Mouse (Mus musculus) CD4-positive, CD25-positive, alpha-beta regulatory T cell, adult 4 months (primary cell): Measurements from ENCODE around the gene Larp7. TPM values are rescaled to one million over a fixed set of nuclear protein-coding genes. Genes with fewer than 3 reads are reported as not detected.

Experiments used
- ATAC-seq: one replicate; pipeline ENCODE4 v1.8.0; 2017
- polyA plus RNA-seq, 2 experiments: library from polyadenylated mRNA; unstranded; fragments of 100-300 nt; shearing (Covaris generic); gene quantifications; one replicate each; pipeline ENCODE4 v1.2.1; 2017

Gene Larp7
- polyA plus RNA-seq, 2 experiments from 2014 or later = 60.5 to 63.4 TPM

DNA sequence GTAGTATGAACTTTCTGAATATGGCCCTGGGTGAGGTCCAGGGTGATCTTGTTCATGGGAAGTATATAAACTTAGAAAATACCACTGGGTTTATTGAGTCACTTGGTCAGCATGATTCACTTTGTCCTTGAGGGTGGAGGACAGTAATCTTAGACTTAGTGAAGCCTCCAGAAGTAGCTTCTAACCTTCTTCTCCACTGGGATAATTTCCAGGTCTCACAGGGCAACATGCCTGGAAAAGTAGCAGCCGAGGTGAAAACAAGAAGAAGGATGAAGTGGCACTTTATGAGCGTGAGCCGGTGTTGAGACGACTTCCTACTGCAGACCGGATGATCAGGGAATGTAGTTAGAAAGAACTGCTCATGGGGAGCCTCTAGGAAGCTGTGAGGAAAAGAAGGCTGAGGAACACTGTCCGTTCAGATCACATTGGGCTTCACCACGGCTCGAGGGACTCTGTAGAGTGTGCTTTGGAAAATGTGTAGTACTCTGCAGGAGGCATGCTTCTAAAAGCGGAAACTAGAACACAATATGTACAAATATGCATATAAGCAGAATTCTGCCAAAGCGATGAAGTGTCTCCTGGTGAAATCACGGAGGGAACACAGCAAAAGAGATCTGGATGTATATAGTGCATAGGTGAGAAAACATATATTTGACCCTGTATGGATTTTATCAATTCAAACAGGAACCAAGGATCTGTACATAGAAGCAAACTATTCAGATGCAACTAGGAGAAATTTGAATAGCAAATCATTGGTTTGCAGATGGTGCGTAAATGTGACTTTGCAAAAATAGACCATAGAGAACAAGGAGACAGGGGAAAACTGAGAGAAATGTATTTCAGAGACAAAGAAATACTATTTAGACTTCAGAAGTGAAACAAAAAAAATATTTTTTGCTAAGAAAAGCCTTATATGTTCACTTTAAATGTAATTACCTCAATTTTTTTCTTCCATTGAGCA, 41.1 kb downstream of the Larp7 start:
- no peak for ATAC-seq

GRCm38 (mm10) chr3:127507878-127508783, 45.0 kb downstream of the Larp7 start:
- no peak for ATAC-seq

DNA sequence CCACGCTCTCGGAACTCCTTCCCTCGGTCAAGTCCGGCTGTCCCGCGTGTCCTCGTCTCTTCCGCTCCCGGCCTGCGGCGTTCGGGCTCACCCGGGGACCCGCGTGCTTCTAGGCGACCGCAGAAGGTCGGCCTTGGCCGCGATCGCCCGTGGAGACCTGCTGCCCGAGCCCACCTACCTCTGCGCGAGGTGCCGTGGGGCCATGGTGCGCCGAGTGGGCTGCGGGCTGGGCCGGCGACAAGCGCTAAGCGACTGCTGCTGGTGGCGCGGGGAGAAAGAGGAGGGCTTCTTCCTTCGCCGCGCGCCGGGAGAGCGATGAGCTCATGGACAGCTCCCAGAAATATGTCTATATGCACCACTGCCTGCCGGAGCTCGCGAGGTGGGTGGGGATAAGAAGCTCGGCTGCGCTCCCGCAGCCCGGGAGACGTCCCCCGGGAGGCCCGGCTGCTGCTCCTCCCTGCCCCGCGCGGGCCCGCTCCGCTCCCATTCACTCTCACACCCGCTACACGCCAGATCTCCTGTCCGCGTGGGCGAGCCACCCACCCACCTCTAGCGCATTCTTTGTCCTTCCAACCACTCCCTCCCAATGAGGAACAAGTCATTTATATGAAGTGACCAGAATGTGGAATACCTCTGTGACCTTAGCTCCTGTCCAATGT, 54.3 kb downstream of the Larp7 start, which contains the start of gene Ank2:
Gene Ank2 (minus strand): TSS at position 609 of the 659 bp plus-strand sequence.
- ATAC-seq = no peak

- no peak for ATAC-seq
Measured at GRCm38 (mm10) chr3:127498197-127498741, 54.9 kb downstream of the Larp7 start.

DNA sequence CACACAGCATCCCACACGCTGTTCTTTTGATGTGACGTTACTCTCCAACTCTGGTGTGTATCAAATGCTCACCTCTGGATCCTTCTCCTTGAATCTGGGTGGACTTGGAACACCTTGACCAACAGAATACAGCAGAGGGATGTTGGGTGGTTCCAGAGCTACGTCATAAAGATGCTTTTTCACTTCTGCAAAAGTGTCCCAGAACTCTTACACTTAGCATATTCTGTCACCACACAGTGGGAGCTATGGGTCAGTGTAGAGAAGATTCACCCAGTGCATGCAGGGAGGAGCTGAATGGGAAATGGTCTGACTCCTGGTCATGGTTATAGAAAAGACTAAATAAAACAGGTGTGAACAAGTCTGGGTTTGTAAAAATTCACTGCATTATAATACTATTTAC, 60.5 kb downstream of the Larp7 start:
- no peak for ATAC-seq

DNA sequence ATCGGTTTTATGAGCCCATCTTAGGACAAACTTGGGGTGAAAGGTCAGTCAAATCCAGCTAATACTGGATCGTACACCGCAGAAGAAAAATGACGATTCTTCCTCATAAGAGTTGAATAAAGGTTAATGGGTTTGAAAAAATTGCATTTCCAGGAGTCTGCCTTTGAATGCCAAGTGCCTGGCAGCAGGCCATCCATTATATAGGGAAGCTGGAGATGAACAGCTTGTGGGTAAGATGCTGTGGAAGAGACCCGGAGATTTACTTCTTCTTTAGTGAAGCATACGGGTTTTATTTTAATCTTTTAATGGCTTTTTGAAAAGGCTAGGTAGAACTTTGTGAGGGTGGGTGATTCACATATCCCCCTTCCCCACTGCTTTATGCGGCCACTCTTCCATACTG, 65.8 kb downstream of the Larp7 start:
- ATAC-seq = no peak

Other genes starting within 250 kb of the Larp7 start
- gene Ank2, start 54.0 kb downstream of the Larp7 start, polyA plus RNA-seq = under 1 TPM; 0.23 to 0.32 TPM
- gene Zgrf1, start 140 bp upstream of the Larp7 start, polyA plus RNA-seq = 1 to 10 TPM; 3.7 to 6.0 TPM
- gene Neurog2, start 79.8 kb upstream of the Larp7 start, polyA plus RNA-seq = not detected
- 1 to 10 TPM in 1 of 2 experiments, under 1 TPM in 1; 0.70 to 1.9 TPM for gene Alpk1, start 227.2 kb upstream of the Larp7 start, polyA plus RNA-seq
- gene Tifa, start 236.5 kb upstream of the Larp7 start, polyA plus RNA-seq = under 1 TPM in 1 of 2 experiments, not detected in 1; 0.38 TPM